Mouse (Mus musculus) brain, adult 2 months (tissue): ENCODE measurements around the gene Rptor.

Experiments used
- DNase-seq: peaks from one replicate; pipeline ENCODE4 v3.0.0; 2011; ENCODE audit warnings: low read depth, low spot score

Gene Rptor

GRCm38 (mm10) chr11:119602763-119603526 lies at the start of gene Rptor:
Rptor (plus strand) TSS chr11:119602905.
- peak; percentile 99 for DNase-seq

- no peak for DNase-seq
These were observed 48.0 kb upstream of the Rptor start for GRCm38 (mm10) chr11:119554706-119555105.

- no peak for DNase-seq
These were observed 47.5 kb upstream of the Rptor start for GRCm38 (mm10) chr11:119555170-119555569.

GRCm38 (mm10) chr11:119557940-119558869 lies 44.5 kb upstream of the Rptor start:
- DNase-seq: no peak

- DNase-seq: no peak
These were observed 43.7 kb upstream of the Rptor start for GRCm38 (mm10) chr11:119558870-119559610.

DNA sequence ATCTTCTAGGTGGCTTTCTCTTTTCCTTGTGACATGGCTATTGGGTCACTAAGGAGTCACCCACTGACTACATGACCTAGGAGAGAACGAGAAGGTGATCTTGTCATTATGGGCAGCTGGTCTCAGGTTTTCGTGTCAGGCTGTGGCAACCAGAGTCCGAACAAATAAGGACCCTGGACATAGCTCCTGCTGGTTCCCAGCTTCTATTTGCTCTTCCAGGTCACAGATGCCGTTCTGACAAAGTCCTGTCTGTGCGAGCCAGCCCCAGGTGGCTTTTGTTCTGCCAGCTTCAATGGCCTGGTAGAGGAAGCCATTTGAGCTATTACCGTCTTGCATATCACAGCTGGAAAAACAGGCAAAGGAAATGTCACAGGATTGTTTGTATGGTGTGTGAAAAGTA lies 40.4 kb upstream of the Rptor start:
- peak; percentile 8 for DNase-seq

- no peak for DNase-seq
These were observed 39.5 kb upstream of the Rptor start for GRCm38 (mm10) chr11:119563166-119563565.

GRCm38 (mm10) chr11:119564383-119564782 lies 38.3 kb upstream of the Rptor start:
- DNase-seq: peak; percentile 58

- DNase-seq: peak; percentile 65
These were observed 37.7 kb upstream of the Rptor start for GRCm38 (mm10) chr11:119565021-119565420.

GRCm38 (mm10) chr11:119565684-119566083 lies 37.0 kb upstream of the Rptor start:
- peak; percentile 83 for DNase-seq

DNA sequence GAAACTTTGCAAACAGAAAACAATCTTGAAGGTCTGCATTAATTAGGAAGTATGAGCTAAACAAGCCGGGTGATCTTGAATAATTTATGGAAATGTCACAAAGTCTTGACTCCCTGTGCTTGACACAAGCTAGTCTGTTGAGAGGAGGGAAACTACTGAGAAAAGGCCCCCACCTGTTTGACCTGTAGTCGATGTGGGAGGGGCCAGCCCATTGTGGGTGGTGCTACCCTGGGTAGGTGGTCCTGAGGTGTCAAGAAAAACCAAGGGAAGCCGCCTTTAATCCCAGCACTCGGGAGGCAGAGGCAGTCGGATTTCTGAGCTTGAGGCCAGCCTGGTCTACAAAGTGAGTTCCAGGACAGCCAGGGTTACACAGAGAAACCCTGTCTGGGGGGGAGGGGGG lies 36.5 kb upstream of the Rptor start:
- no peak for DNase-seq

DNA sequence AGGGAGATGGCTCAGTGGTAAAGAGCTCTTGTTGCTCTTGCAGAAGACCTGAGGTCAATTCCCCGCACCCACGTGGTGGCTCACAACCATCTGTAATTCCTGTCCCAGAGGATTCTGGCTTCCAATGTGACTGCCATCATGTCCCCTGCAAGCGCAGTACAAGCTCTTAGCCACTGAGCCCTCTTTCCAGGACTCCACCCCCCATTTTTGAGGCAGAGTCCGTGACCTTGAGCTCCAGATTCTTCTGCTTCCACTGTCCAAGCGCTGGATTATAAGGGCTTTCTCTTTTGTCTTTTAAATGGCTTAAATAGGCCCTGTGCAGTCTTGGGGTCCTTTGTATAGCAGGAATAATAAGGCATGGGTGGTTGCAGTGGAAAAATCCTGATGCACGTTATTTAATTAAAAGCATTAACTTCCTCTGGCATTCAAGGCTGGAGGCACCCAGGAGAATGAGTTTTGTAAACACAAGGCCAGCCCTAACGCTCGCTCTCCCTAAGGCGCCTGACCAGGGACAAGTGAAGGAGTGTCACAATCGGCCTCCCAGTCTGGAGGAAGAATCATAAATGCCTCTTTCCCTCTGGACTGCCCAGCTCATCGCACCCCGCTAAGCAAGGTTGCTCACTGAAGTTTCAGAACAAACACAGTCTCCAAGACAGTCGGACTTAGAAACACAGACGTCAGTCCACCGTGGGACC lies 30.2 kb upstream of the Rptor start:
- DNase-seq: no peak

- DNase-seq: no peak
These were observed 25.9 kb upstream of the Rptor start for GRCm38 (mm10) chr11:119576855-119577254.

GRCm38 (mm10) chr11:119577721-119578120 lies 25.0 kb upstream of the Rptor start:
- DNase-seq: no peak

DNA sequence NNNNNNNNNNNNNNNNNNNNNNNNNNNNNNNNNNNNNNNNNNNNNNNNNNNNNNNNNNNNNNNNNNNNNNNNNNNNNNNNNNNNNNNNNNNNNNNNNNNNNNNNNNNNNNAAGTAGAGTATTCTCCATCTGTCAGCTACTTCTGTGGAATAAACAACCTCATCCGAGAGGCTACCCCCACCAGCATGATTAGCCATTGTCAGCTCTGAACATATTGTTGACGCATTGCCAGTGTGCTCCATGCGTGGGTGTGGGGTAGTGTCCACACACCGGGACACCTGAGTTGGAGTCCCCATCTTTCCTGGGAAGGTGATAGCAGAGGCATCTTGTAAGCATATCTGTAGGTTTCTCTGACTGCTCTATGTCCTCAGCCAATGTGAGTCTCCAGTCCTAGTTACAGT lies 16.2 kb upstream of the Rptor start:
- DNase-seq: peak; percentile 63

DNA sequence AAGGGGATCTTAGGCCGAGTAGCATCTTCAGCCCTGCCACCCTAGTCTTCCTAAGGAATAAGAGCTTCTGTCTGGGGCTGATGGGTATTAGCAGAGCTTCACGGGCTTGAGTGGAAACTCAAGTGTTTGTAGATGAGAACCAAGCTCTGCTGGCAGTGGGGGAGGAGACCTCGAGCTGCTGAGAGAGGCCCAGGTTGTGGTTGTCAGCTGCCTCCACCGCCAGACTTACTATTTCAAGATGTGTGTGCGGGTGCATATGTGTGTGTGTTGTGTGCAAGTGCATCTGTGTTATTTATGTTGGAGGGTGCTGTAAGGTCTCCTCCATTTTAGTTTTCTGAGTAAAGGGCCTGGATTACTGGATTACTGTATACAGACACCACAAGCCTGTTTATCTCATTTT lies 15.6 kb upstream of the Rptor start:
- DNase-seq: peak; percentile 59

DNA sequence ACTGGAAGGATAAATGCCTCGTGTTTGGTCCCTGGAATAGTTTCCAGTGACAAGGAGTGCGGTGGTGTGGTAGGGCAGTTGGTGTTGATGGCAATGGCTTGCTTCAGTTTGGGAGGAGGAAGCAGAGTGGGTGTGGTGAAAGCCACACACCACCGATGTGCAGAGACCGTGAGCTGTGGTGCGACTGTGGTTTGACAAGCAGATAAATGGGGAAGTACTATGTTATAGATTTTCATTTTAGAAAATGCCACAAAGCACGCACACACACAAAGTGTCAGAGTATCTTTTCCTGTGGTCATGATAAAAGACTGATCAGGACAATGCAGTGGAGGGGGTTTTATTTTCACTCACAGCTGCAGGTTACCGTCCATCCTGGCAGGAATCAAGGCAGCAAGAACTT lies 13.5 kb upstream of the Rptor start:
- DNase-seq: no peak

GRCm38 (mm10) chr11:119593966-119594365 lies 8.7 kb upstream of the Rptor start:
- DNase-seq: no peak

GRCm38 (mm10) chr11:119598856-119599255 lies 3.8 kb upstream of the Rptor start:
- DNase-seq: no peak

GRCm38 (mm10) chr11:119600286-119600685 lies 2.4 kb upstream of the Rptor start:
- no peak for DNase-seq

- DNase-seq: peak; percentile 47
These were observed 466 bp upstream of the Rptor start for GRCm38 (mm10) chr11:119602177-119602700.
